In the genomic region with DNA sequence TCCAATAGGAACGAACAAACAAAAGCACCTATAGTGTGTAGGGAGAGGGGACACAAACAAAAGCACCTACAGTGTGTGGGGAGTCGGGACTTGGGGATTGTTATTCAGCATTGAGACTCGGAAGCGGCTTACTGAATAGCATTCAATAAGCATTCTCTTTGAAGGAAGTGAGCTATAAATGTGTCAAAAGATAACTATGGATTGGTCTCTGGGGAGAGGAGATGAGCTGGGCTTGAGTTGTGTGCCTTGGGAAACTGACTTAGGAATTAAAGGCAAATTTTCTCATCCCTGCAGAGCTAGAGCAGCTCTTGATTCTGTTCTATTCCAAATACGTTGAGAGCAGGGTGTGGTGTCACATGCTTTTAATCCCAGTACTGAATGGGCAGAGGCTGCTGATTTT, we compare ENCODE assay signal across 24 mouse cellular contexts. TPM values are rescaled to one million over a fixed set of nuclear protein-coding genes. Genes with fewer than 3 reads are reported as not detected.
"Had no signal": no experiment of that assay in that cellular context is flagged by ENCODE, and none has a peak within 500 bp of the region (broad histone marks: within the 10 kb centered on the region; RNA-seq: fewer than 3 reads in every experiment).

No protein-coding gene starts in this region.

- DNase-seq: gastrocnemius, postnatal 14 days; heart, adult 2 months; heart, postnatal 10 days; heart, postnatal 4 days; kidney, postnatal 10 days; kidney, postnatal 4 days; liver; liver, embryonic 13.5 days; liver, postnatal 0 days had no signal

- H3K9ac ChIP-seq: heart, embryonic 12.5 days; hindbrain, embryonic 12.5 days; hindbrain, embryonic 14.5 days; intestine, embryonic 15.5 days; limb, embryonic 12.5 days; liver, embryonic 13.5 days; liver, embryonic 15.5 days; liver, postnatal 0 days had no signal

- H3K27ac ChIP-seq: heart, adult 2 months; hindbrain, embryonic 10.5 days; hindbrain, embryonic 12.5 days; hindbrain, embryonic 14.5 days; intestine, embryonic 15.5 days; layer of hippocampus, adult 2 months; left cerebral cortex, adult 2 months; limb, embryonic 10.5 days; limb, embryonic 12.5 days; liver, embryonic 13.5 days; liver, embryonic 15.5 days had no signal

- H3K9me3 ChIP-seq: heart, embryonic 12.5 days; hindbrain, embryonic 10.5 days; hindbrain, embryonic 12.5 days; intestine, embryonic 15.5 days; limb, embryonic 10.5 days; limb, embryonic 12.5 days; liver, embryonic 13.5 days; liver, embryonic 15.5 days had no signal

- H3K4me3 ChIP-seq: heart, adult 2 months; heart, embryonic 12.5 days; hindbrain, embryonic 10.5 days; hindbrain, embryonic 12.5 days; intestine, embryonic 15.5 days; layer of hippocampus, adult 2 months; left cerebral cortex, adult 2 months; limb, embryonic 10.5 days; limb, embryonic 12.5 days; liver, embryonic 13.5 days; liver, embryonic 15.5 days had no signal

- H3K4me2 ChIP-seq: heart, embryonic 12.5 days; hindbrain, embryonic 12.5 days; hindbrain, embryonic 14.5 days; intestine, embryonic 15.5 days; limb, embryonic 12.5 days; liver, embryonic 11.5 days; liver, embryonic 13.5 days; liver, embryonic 15.5 days had no signal

- H3K36me3 ChIP-seq: heart, embryonic 12.5 days; hindbrain, embryonic 10.5 days; hindbrain, embryonic 12.5 days; intestine, embryonic 15.5 days; limb, embryonic 10.5 days; limb, embryonic 12.5 days; liver, embryonic 13.5 days; liver, embryonic 15.5 days had no signal

- H3K4me1 ChIP-seq: heart, embryonic 12.5 days; hindbrain, embryonic 10.5 days; intestine, embryonic 15.5 days; liver, embryonic 13.5 days; liver, embryonic 15.5 days had no signal

- ATAC-seq: forebrain, embryonic 16.5 days; hindbrain, embryonic 16.5 days; inflammation-experienced regulatory T-cells, adult 6 months; intestine, embryonic 15.5 days; intestine, postnatal 0 days; liver, postnatal 0 days had no signal

- H3K27me3 ChIP-seq: heart, embryonic 12.5 days; hindbrain, embryonic 12.5 days; intestine, embryonic 15.5 days; limb, embryonic 12.5 days; liver, embryonic 13.5 days; liver, embryonic 15.5 days had no signal

RNA-seq across cellular contexts. Expression of gene Tmem100, which starts 54.0 kb away (rescaled TPM):
- polyA plus RNA-seq: inflammation-experienced regulatory T-cells, adult 6 months had no signal
